Mouse (Mus musculus): ENCODE measurements around the gene Phf12. TPM values are rescaled to one million over a fixed set of nuclear protein-coding genes. Genes with fewer than 3 reads are reported as not detected.

Gene Phf12
- total and polyA plus RNA-seq, 2 experiments from 2014 or later = 7.3 to 25.1 TPM

- Histone ChIP-seq H3K4me2 (ENCODE audit: low read depth, low read length) (peak within 1 kb of the TSS; percentile 97), H3K9me3 (replicated peaks; ENCODE audit: control insufficient read depth, low read length) (no peaks in the 10 kb centered on the region), H3K27me3 (ENCODE audit: control insufficient read depth, insufficient read depth, low read length) (no peaks in the 10 kb centered on the region), H3K36me3 (replicated peaks; ENCODE audit: control insufficient read depth, insufficient read depth, low read length) (peaks cover 34% of the 10 kb centered on the region), H3K27ac (ENCODE audit: low read depth) (peak within 1 kb of the TSS; percentile 66), H3K9ac (replicated peaks; ENCODE audit: low read depth, low read length) (peak within 1 kb of the TSS; percentile 66), H3K4me3 (ENCODE audit: low read depth, low read length) (peak within 1 kb of the TSS; percentile 68), H3K4me1 (ENCODE audit: control insufficient read depth, insufficient read depth) (peaks cover 13% of the 10 kb centered on the region)
- under 1% methylated on average over 95 of the region's 96 CpGs for WGBS
- peak; percentile 92 for ATAC-seq (ENCODE audit: insufficient read depth, low read depth)
- no peak for TF ChIP-seq EP300 (IDR thresholded peaks at IDR 0.05; ENCODE audit: low read depth)
- peak; percentile 73 for TF ChIP-seq CTCF (IDR thresholded peaks at IDR 0.05; ENCODE audit: low read depth)
- DNase-seq (ENCODE audit: low spot score) = peak; percentile 89
Measured at GRCm38 (mm10) chr11:78031947-78032808, 49.6 kb downstream of the Phf12 start, which contains the start of gene Dhrs13. Dhrs13 (plus strand) TSS chr11:78032280.

- peak overlapping the region; percentile 68 for H3K4me3 ChIP-seq (ENCODE audit: low read depth, low read length)
- peak overlapping the region; percentile 97 for H3K4me2 ChIP-seq (ENCODE audit: low read depth, low read length)
- DNase-seq (ENCODE audit: low spot score) (no peak), ATAC-seq (ENCODE audit: insufficient read depth, low read depth) (no peak)
- no peaks in the 10 kb centered on the region for H3K27me3 ChIP-seq (ENCODE audit: control insufficient read depth, insufficient read depth, low read length)
- peak overlapping the region; percentile 66 for H3K9ac ChIP-seq (replicated peaks; ENCODE audit: low read depth, low read length)
- TF ChIP-seq EP300 (IDR thresholded peaks at IDR 0.05; ENCODE audit: low read depth) = no peak
- TF ChIP-seq CTCF (IDR thresholded peaks at IDR 0.05; ENCODE audit: low read depth) = no peak
- peaks cover 13% of the 10 kb centered on the region for H3K4me1 ChIP-seq (ENCODE audit: control insufficient read depth, insufficient read depth)
- peaks cover 28% of the 10 kb centered on the region for H3K36me3 ChIP-seq (replicated peaks; ENCODE audit: control insufficient read depth, insufficient read depth, low read length)
- WGBS = 9% methylated on average over 5 of the region's 5 CpGs
- H3K9me3 ChIP-seq (replicated peaks; ENCODE audit: control insufficient read depth, low read length) = no peaks in the 10 kb centered on the region
- no peak overlapping the region; the same call in 1 of the 2 replicates for H3K27ac ChIP-seq (ENCODE audit: low read depth)
Measured at GRCm38 (mm10) chr11:78032809-78033195, 50.2 kb downstream of the Phf12 start.

GRCm38 (mm10) chr11:78033931-78034617 lies 51.5 kb downstream of the Phf12 start:
- Histone ChIP-seq H3K9ac (replicated peaks; ENCODE audit: low read depth, low read length) (no peak overlapping the region), H3K27me3 (ENCODE audit: control insufficient read depth, insufficient read depth, low read length) (no peaks in the 10 kb centered on the region), H3K36me3 (replicated peaks; ENCODE audit: control insufficient read depth, insufficient read depth, low read length) (peaks cover 15% of the 10 kb centered on the region), H3K4me1 (ENCODE audit: control insufficient read depth, insufficient read depth) (peaks cover 13% of the 10 kb centered on the region), H3K4me3 (ENCODE audit: low read depth, low read length) (no peak overlapping the region), H3K9me3 (replicated peaks; ENCODE audit: control insufficient read depth, low read length) (no peaks in the 10 kb centered on the region), H3K27ac (ENCODE audit: low read depth) (no peak overlapping the region), H3K4me2 (ENCODE audit: low read depth, low read length) (no peak overlapping the region)
- ATAC-seq (ENCODE audit: insufficient read depth, low read depth) = no peak
- no peak for DNase-seq (ENCODE audit: low spot score)
- no peak for TF ChIP-seq EP300 (IDR thresholded peaks at IDR 0.05; ENCODE audit: low read depth)
- no peak for TF ChIP-seq CTCF (IDR thresholded peaks at IDR 0.05; ENCODE audit: low read depth)
- WGBS = 91% methylated on average over 23 of the region's 23 CpGs

GRCm38 (mm10) chr11:78036791-78037190 lies 54.2 kb downstream of the Phf12 start:
- no peak overlapping the region for H3K27ac ChIP-seq (ENCODE audit: low read depth)
- H3K9ac ChIP-seq (replicated peaks; ENCODE audit: low read depth, low read length) = no peak overlapping the region
- no peaks in the 10 kb centered on the region for H3K9me3 ChIP-seq (replicated peaks; ENCODE audit: control insufficient read depth, low read length)
- peaks cover 7% of the 10 kb centered on the region for H3K4me1 ChIP-seq (ENCODE audit: control insufficient read depth, insufficient read depth)
- DNase-seq (ENCODE audit: low spot score) = no peak
- ATAC-seq (ENCODE audit: insufficient read depth, low read depth) = no peak
- H3K4me2 ChIP-seq (ENCODE audit: low read depth, low read length) = no peak overlapping the region
- no peak overlapping the region for H3K4me3 ChIP-seq (ENCODE audit: low read depth, low read length)
- TF ChIP-seq CTCF (IDR thresholded peaks at IDR 0.05; ENCODE audit: low read depth) (no peak), EP300 (IDR thresholded peaks at IDR 0.05; ENCODE audit: low read depth) (no peak)
- H3K36me3 ChIP-seq (replicated peaks; ENCODE audit: control insufficient read depth, insufficient read depth, low read length) = peaks cover 5% of the 10 kb centered on the region; the same call in 1 of the 2 replicates
- H3K27me3 ChIP-seq (ENCODE audit: control insufficient read depth, insufficient read depth, low read length) = no peaks in the 10 kb centered on the region
- 80% methylated on average over 10 of the region's 10 CpGs for WGBS

- H3K27me3 ChIP-seq (ENCODE audit: control insufficient read depth, insufficient read depth, low read length) = no peaks in the 10 kb centered on the region
- ATAC-seq (ENCODE audit: insufficient read depth, low read depth) (peak; percentile 90), DNase-seq (ENCODE audit: low spot score) (peak; percentile 62)
- H3K4me3 ChIP-seq (ENCODE audit: low read depth, low read length) = peak within 1 kb of the TSS; percentile 86
- no peaks in the 10 kb centered on the region for H3K9me3 ChIP-seq (replicated peaks; ENCODE audit: control insufficient read depth, low read length)
- H3K9ac ChIP-seq (replicated peaks; ENCODE audit: low read depth, low read length) = peak within 1 kb of the TSS; percentile 84
- H3K4me2 ChIP-seq (ENCODE audit: low read depth, low read length) = peak within 1 kb of the TSS; percentile 79
- no peaks in the 10 kb centered on the region for H3K4me1 ChIP-seq (ENCODE audit: control insufficient read depth, insufficient read depth)
- peaks cover 9% of the 10 kb centered on the region; the same call in 1 of the 2 replicates for H3K36me3 ChIP-seq (replicated peaks; ENCODE audit: control insufficient read depth, insufficient read depth, low read length)
- 1% methylated on average over 53 of the region's 55 CpGs for WGBS
- peak within 1 kb of the TSS; percentile 91 for H3K27ac ChIP-seq (ENCODE audit: low read depth)
- TF ChIP-seq CTCF (IDR thresholded peaks at IDR 0.05; ENCODE audit: low read depth) (no peak), EP300 (IDR thresholded peaks at IDR 0.05; ENCODE audit: low read depth) (no peak)
Measured at GRCm38 (mm10) chr11:78037831-78038752, 55.5 kb downstream of the Phf12 start, which contains the start of gene Flot2. Flot2 (plus strand) TSS chr11:78037931.
